Mouse (Mus musculus) liver, embryonic 14.5 days (tissue): ENCODE results near the gene Glce.

Source experiments
- CTCF ChIP-seq: IDR thresholded peaks from 2 replicates; pipeline ENCODE4 v1.5.1; 2016; ENCODE audit warnings: antibody characterized with exemption, low read depth, control low read depth
- EP300 ChIP-seq: IDR thresholded peaks from 2 replicates; pipeline ENCODE4 v1.6.1; 2016; ENCODE audit warnings: antibody characterized with exemption, low read depth

DNA sequence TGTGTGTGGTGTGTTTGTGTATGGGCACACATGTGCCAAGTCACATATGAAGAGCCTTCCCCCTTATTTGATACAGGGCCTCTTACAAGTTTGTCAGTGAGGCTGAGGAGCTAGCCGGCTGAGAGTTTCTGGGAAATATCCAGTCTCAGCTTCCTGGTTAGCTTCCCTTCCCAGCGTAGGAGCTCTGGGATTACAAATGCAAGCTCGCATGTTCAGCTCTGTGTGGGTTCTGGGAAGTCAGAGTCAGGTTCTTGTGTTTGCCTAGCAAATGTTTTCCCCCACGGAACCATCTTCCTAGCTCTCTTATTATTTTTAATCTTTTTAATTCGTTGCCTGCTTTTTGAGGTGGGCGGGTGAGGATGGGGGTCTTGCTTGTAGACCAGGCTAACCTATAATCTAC lies 32.9 kb upstream of the Glce start:
- no peak for TF ChIP-seq CTCF
- no peak for TF ChIP-seq EP300
